Mouse (Mus musculus): Measurements from ENCODE around the gene Syne1. TPM values are rescaled to one million over a fixed set of nuclear protein-coding genes. Genes with fewer than 3 reads are reported as not detected.

Syne1 gene
- polyA plus RNA-seq, 1 experiment from 2014 or later: 2.4 TPM

- H3K4me2 ChIP-seq (ENCODE audit: low read depth, low read length, severe bottlenecking): no peak overlapping the region
- no peaks in the 10 kb centered on the region for H3K36me3 ChIP-seq (ENCODE audit: control insufficient read depth, insufficient read depth, low read length)
- H3K27me3 ChIP-seq (ENCODE audit: control insufficient read depth, insufficient read depth, low read length): no peaks in the 10 kb centered on the region
- H3K9me3 ChIP-seq (ENCODE audit: control insufficient read depth, low read length): no peaks in the 10 kb centered on the region
- DNase-seq (ENCODE audit: low spot score) (no peak), ATAC-seq (replicated peaks; ENCODE audit: low FRiP score) (no peak)
- H3K4me1 ChIP-seq (replicated peaks; ENCODE audit: control insufficient read depth, insufficient read depth, low read length): no peaks in the 10 kb centered on the region
- 61% methylated on average over 5 of the region's 5 CpGs for WGBS
- H3K9ac ChIP-seq (ENCODE audit: low read length): no peak overlapping the region
- no peak overlapping the region for H3K27ac ChIP-seq (ENCODE audit: low read depth, low read length)
- no peak overlapping the region for H3K4me3 ChIP-seq (ENCODE audit: low read depth, low read length)
Measured at GRCm38 (mm10) chr10:5488097-5488496, 63.2 kb downstream of the Syne1 start.

GRCm38 (mm10) chr10:5480552-5481550, 70.4 kb downstream of the Syne1 start:
- H3K27me3 ChIP-seq (ENCODE audit: control insufficient read depth, insufficient read depth, low read length): no peaks in the 10 kb centered on the region
- no peaks in the 10 kb centered on the region for H3K9me3 ChIP-seq (ENCODE audit: control insufficient read depth, low read length)
- no peaks in the 10 kb centered on the region for H3K36me3 ChIP-seq (ENCODE audit: control insufficient read depth, insufficient read depth, low read length)
- no peak overlapping the region for H3K27ac ChIP-seq (ENCODE audit: low read depth, low read length)
- no peak overlapping the region for H3K4me3 ChIP-seq (ENCODE audit: low read depth, low read length)
- H3K4me2 ChIP-seq (ENCODE audit: low read depth, low read length, severe bottlenecking): no peak overlapping the region
- 75% methylated on average over 9 of the region's 9 CpGs for WGBS
- DNase-seq (ENCODE audit: low spot score): no peak
- no peak overlapping the region for H3K9ac ChIP-seq (ENCODE audit: low read length)
- ATAC-seq (replicated peaks; ENCODE audit: low FRiP score): no peak
- no peaks in the 10 kb centered on the region for H3K4me1 ChIP-seq (replicated peaks; ENCODE audit: control insufficient read depth, insufficient read depth, low read length)

GRCm38 (mm10) chr10:5480097-5480496, 71.2 kb downstream of the Syne1 start:
- DNase-seq (ENCODE audit: low spot score) (peak; percentile 57), ATAC-seq (replicated peaks; ENCODE audit: low FRiP score) (no peak)
- no peak overlapping the region for H3K9ac ChIP-seq (ENCODE audit: low read length)
- H3K4me2 ChIP-seq (ENCODE audit: low read depth, low read length, severe bottlenecking): no peak overlapping the region
- 67% methylated on average over 6 of the region's 6 CpGs for WGBS
- H3K9me3 ChIP-seq (ENCODE audit: control insufficient read depth, low read length): no peaks in the 10 kb centered on the region
- H3K4me3 ChIP-seq (ENCODE audit: low read depth, low read length): no peak overlapping the region
- H3K27ac ChIP-seq (ENCODE audit: low read depth, low read length): no peak overlapping the region
- no peaks in the 10 kb centered on the region for H3K4me1 ChIP-seq (replicated peaks; ENCODE audit: control insufficient read depth, insufficient read depth, low read length)
- H3K36me3 ChIP-seq (ENCODE audit: control insufficient read depth, insufficient read depth, low read length): no peaks in the 10 kb centered on the region
- H3K27me3 ChIP-seq (ENCODE audit: control insufficient read depth, insufficient read depth, low read length): no peaks in the 10 kb centered on the region

- H3K27me3 ChIP-seq (ENCODE audit: control insufficient read depth, insufficient read depth, low read length): no peaks in the 10 kb centered on the region
- H3K4me3 ChIP-seq (ENCODE audit: low read depth, low read length): no peak overlapping the region
- no peaks in the 10 kb centered on the region for H3K9me3 ChIP-seq (ENCODE audit: control insufficient read depth, low read length)
- WGBS: 93% methylated on average over 2 of the region's 2 CpGs
- H3K36me3 ChIP-seq (ENCODE audit: control insufficient read depth, insufficient read depth, low read length): no peaks in the 10 kb centered on the region
- DNase-seq (ENCODE audit: low spot score) (no peak), ATAC-seq (replicated peaks; ENCODE audit: low FRiP score) (no peak)
- H3K4me1 ChIP-seq (replicated peaks; ENCODE audit: control insufficient read depth, insufficient read depth, low read length): no peaks in the 10 kb centered on the region
- H3K9ac ChIP-seq (ENCODE audit: low read length): no peak overlapping the region
- no peak overlapping the region for H3K27ac ChIP-seq (ENCODE audit: low read depth, low read length)
- H3K4me2 ChIP-seq (ENCODE audit: low read depth, low read length, severe bottlenecking): no peak overlapping the region
Measured at GRCm38 (mm10) chr10:5468638-5469037, 82.6 kb downstream of the Syne1 start.

GRCm38 (mm10) chr10:5453830-5454229, 97.5 kb downstream of the Syne1 start:
- Histone ChIP-seq H3K4me1 (replicated peaks; ENCODE audit: control insufficient read depth, insufficient read depth, low read length) (no peaks in the 10 kb centered on the region), H3K27ac (ENCODE audit: low read depth, low read length) (no peak overlapping the region), H3K27me3 (ENCODE audit: control insufficient read depth, insufficient read depth, low read length) (no peaks in the 10 kb centered on the region), H3K36me3 (ENCODE audit: control insufficient read depth, insufficient read depth, low read length) (no peaks in the 10 kb centered on the region), H3K9ac (ENCODE audit: low read length) (no peak overlapping the region), H3K4me3 (ENCODE audit: low read depth, low read length) (no peak overlapping the region), H3K4me2 (ENCODE audit: low read depth, low read length, severe bottlenecking) (no peak overlapping the region), H3K9me3 (ENCODE audit: control insufficient read depth, low read length) (no peaks in the 10 kb centered on the region)
- DNase-seq (ENCODE audit: low spot score) (no peak), ATAC-seq (replicated peaks; ENCODE audit: low FRiP score) (no peak)

GRCm38 (mm10) chr10:5449944-5450343, 101.3 kb downstream of the Syne1 start:
- no peaks in the 10 kb centered on the region for H3K27me3 ChIP-seq (ENCODE audit: control insufficient read depth, insufficient read depth, low read length)
- H3K4me3 ChIP-seq (ENCODE audit: low read depth, low read length): no peak overlapping the region
- no peak overlapping the region for H3K27ac ChIP-seq (ENCODE audit: low read depth, low read length)
- no peak for ATAC-seq (replicated peaks; ENCODE audit: low FRiP score)
- H3K9me3 ChIP-seq (ENCODE audit: control insufficient read depth, low read length): no peaks in the 10 kb centered on the region
- WGBS: 80% methylated on average over 2 of the region's 2 CpGs
- H3K4me2 ChIP-seq (ENCODE audit: low read depth, low read length, severe bottlenecking): no peak overlapping the region
- no peak overlapping the region for H3K9ac ChIP-seq (ENCODE audit: low read length)
- H3K4me1 ChIP-seq (replicated peaks; ENCODE audit: control insufficient read depth, insufficient read depth, low read length): no peaks in the 10 kb centered on the region
- DNase-seq (ENCODE audit: low spot score): no peak
- H3K36me3 ChIP-seq (ENCODE audit: control insufficient read depth, insufficient read depth, low read length): no peaks in the 10 kb centered on the region

GRCm38 (mm10) chr10:5447950-5448716, 103.1 kb downstream of the Syne1 start:
- no peak overlapping the region for H3K27ac ChIP-seq (ENCODE audit: low read depth, low read length)
- no peak overlapping the region for H3K9ac ChIP-seq (ENCODE audit: low read length)
- H3K9me3 ChIP-seq (ENCODE audit: control insufficient read depth, low read length): no peaks in the 10 kb centered on the region
- no peaks in the 10 kb centered on the region for H3K4me1 ChIP-seq (replicated peaks; ENCODE audit: control insufficient read depth, insufficient read depth, low read length)
- WGBS: 76% methylated on average over 4 of the region's 4 CpGs
- H3K4me2 ChIP-seq (ENCODE audit: low read depth, low read length, severe bottlenecking): no peak overlapping the region
- ATAC-seq (replicated peaks; ENCODE audit: low FRiP score) (no peak), DNase-seq (ENCODE audit: low spot score) (no peak)
- H3K4me3 ChIP-seq (ENCODE audit: low read depth, low read length): no peak overlapping the region
- H3K36me3 ChIP-seq (ENCODE audit: control insufficient read depth, insufficient read depth, low read length): no peaks in the 10 kb centered on the region
- H3K27me3 ChIP-seq (ENCODE audit: control insufficient read depth, insufficient read depth, low read length): no peaks in the 10 kb centered on the region

- Histone ChIP-seq H3K9me3 (ENCODE audit: control insufficient read depth, low read length) (no peaks in the 10 kb centered on the region), H3K36me3 (ENCODE audit: control insufficient read depth, insufficient read depth, low read length) (no peaks in the 10 kb centered on the region), H3K4me1 (replicated peaks; ENCODE audit: control insufficient read depth, insufficient read depth, low read length) (no peaks in the 10 kb centered on the region), H3K27me3 (ENCODE audit: control insufficient read depth, insufficient read depth, low read length) (no peaks in the 10 kb centered on the region), H3K4me2 (ENCODE audit: low read depth, low read length, severe bottlenecking) (no peak overlapping the region), H3K4me3 (ENCODE audit: low read depth, low read length) (no peak overlapping the region), H3K27ac (ENCODE audit: low read depth, low read length) (no peak overlapping the region), H3K9ac (ENCODE audit: low read length) (no peak overlapping the region)
- DNase-seq (ENCODE audit: low spot score) (no peak), ATAC-seq (replicated peaks; ENCODE audit: low FRiP score) (no peak)
- WGBS: 83% methylated on average over 3 of the region's 3 CpGs
Measured at GRCm38 (mm10) chr10:5445313-5445712, 106.0 kb downstream of the Syne1 start.
